Mouse (Mus musculus) 416B (cell line): ENCODE measurements at regions not wholly inside any gene's neighbourhood (a gene's known extent, or its start where the extent isn't known, plus 50 kb on each side); places are given as distances from the start of the nearest gene placed in this dataset.

ENCODE experiments used
- DNase-seq: peaks from one replicate; pipeline ENCODE4 v3.0.0; 2011; ENCODE audit warnings: low read depth

GRCm38 (mm10) chr3:150109561-150109960, 1119.2 kb upstream of the Adgrl2 start:
- no peak for DNase-seq

DNA sequence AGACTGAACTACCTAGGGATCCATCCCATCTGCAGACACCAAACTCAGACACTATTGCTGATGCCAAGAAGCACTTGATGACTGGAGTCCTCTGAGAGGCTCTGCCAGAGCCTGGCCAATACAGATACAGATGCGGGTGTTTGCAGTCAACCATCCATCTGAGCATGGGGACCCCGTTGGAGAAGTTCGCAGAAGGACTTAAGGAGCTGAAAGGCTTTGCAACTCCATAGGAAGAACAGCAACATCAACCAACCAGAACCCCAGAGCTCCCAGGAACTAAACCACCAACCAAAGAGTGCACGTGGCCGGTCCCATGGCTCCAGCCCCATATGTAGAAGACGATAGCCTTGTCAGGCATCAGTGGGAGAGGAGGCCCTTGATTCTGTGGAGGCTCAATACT, 1121.9 kb upstream of the Adgrl2 start:
- DNase-seq = no peak

DNA sequence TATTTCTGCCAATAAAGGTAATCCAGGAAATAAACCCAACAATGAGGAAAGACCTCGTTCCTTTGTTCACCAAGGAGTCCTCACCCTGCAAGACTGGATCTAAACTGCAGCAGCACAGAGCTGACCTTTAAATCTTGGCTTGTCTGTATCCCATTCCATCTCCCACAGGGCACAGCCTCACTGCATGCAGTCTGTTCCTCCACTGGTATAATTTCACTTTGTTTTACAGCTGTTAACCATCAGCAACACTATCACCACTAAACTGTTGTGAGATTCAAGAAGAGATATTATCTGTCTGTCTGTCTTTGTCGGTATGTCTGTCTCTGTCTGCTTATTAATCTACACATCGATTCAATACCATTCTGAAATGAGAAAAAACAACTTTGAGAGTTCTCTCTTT, 1129.5 kb upstream of the Adgrl2 start:
- DNase-seq = no peak

GRCm38 (mm10) chr3:150146635-150147034, 1156.3 kb upstream of the Adgrl2 start:
- no peak for DNase-seq

DNA sequence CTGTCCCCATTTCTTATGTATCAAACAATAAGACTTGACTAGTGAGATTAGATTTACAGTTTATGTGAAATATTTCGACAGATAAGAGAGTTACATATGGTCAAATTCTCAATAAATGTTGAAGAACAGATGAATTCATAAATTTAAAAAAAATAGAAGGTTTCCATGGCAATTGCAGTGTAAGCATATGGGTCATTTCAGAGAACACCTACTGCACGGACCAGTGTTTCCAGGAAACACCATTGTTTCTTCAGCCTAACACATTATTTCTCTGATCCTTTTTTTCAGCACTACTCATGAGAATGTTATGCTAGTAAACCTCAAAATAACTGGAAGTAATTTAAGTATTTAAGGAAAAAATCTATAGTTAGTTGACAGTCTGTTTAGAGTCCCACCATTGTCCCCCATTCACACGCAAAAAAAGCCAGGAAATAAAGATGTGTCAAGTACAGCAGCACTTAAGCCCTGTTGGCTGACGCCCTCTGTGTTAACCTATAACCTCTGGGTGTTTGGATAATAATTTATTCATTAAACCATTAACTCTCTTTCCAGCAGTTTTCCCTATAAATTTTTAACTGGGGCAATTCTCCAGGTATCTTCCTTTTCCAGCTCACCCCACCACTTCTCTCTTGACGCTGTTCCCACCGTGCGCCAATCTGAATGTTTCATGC, 1160.9 kb upstream of the Adgrl2 start:
- DNase-seq = no peak

DNA sequence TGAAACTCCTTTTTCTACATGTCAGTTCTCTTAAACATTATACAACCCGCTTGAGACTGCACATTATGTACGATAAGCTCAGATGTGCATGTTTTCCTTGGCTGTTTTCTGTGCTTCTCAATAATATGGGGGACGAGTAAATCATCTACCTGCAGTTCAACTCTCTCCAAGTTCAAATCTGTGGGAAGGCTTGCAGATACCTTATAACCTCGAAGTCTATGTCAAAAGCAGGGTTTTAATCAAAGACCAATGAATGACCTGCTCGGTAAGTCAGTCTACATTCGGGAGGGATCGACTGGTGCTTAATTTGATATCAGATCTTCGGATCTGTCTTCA, 1161.4 kb upstream of the Adgrl2 start:
- DNase-seq = no peak

DNA sequence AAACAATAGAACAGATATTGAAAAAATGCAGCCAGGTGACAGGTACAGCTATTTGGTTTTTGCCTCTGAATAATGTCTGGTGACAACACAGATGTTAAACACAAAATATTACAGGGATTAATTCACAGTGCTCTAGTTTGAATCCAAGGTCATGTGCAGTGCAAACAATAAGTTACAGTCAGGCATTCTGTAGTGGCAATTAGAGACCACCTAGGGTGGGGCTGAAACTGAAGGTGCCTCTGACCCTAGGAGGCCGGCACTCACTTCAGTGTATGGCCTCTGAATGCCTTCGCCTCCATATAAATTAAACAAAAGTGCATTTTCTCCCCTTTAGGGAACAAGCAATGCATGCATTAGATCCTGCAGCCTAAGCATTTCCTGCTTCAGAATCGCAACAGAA, 1162.5 kb upstream of the Adgrl2 start:
- no peak for DNase-seq

- no peak for DNase-seq
Measured at GRCm38 (mm10) chr3:150185807-150186206, 1195.5 kb upstream of the Adgrl2 start.

- DNase-seq = no peak
Measured at GRCm38 (mm10) chr3:150193132-150193531, 1202.8 kb upstream of the Adgrl2 start.

DNA sequence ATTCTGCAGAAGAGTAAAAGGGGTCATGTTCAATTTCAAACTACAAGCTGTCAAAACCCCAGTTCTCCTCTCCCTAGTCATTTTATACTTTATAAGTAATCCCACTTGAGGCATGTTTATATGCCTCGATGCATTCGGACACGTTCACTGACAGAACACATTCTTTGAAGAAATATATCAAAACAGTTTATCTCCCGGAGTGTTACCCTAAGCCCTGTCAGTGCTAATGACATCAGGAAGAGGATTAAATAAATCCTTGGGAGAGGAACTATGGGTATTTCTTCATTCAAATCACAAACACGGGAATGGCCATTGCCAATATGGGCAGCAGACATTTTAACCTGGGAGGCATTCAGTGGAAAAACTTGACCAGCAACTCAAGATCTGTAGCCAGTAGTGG, 1208.1 kb upstream of the Adgrl2 start:
- DNase-seq = no peak

- DNase-seq = no peak
Measured at GRCm38 (mm10) chr3:150205902-150206301, 1215.5 kb upstream of the Adgrl2 start.

DNA sequence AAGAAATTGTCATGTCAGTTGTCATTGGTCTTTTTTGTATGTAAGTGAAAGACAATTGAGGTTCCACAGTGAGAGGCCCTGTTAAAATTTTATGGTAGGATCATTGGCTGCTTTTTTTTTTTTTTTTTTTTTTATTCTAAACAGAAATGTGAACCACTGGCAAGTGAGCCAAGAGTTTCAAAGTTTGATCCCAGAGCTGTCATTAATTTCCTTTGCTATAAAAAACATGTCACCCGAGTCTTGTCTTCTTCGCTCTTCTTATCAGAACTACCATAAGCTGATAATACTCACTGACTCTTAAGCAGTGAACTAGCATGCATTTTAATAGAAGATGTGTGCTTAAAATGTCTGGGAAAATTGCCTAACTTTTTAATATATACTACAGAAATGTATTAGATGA, 1204.4 kb upstream of the Adgrl4 start:
- no peak for DNase-seq

DNA sequence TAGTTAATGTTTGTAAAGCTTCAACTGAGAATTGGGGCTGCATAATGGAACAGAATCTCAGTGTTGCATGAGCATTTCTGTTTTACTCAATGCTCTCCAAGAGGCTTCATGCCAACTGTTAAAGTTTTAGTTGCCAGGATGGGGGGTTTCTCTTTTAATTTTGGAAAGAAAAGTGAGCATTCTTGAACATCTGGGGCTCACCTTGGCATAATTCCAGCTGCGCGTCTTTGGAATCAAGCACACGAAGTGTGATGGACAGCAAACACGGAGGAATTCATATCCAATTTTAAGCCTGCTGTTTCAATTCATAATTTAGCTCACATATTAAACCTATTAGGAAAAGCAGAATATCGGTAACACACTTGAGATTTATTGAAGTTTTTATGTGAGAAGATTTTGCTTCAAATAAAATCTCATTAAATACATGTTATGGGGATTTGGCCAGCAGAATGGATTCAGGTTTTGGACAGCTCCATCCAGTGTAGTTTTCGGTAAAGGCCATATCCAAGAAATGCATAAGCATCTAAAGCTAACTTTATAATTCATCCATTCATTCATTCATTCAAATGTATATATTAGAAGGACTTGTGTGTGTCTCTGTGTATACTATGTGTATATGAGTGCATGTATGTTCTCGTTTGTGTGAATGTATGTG, 1200.6 kb upstream of the Adgrl4 start:
- DNase-seq = no peak

- DNase-seq = no peak
Measured at GRCm38 (mm10) chr3:150275038-150275437, 1162.6 kb upstream of the Adgrl4 start.

DNA sequence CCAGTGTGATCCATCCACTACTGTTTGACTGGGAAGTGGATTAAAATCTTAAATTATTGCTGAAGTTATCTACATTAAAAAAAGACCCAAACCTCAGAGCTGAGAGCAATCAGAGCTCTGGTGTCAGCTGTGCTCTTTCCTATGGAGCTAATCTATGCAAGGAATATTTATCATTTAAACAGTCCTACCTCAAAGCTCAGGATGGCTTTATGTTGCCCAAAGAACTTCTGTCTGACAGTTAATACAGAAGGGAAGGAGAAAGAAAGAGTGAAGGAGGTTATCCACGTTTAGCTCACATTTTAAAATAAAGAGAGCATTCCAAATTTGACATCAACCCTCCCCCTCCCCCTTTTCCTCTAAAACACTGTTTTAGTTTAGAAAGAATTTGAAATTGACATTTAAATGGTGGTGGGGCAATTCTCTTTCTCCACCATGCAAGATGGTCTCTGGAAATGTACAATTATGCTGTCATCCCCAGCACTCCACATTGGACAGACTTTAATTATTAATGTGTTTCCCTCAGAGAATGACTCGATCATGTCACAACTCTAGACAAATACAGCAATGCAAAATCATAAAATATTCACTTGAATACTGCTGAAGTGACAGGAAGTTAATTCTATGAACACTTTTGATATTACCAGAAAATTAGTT, 1141.5 kb upstream of the Adgrl4 start:
- no peak for DNase-seq

DNA sequence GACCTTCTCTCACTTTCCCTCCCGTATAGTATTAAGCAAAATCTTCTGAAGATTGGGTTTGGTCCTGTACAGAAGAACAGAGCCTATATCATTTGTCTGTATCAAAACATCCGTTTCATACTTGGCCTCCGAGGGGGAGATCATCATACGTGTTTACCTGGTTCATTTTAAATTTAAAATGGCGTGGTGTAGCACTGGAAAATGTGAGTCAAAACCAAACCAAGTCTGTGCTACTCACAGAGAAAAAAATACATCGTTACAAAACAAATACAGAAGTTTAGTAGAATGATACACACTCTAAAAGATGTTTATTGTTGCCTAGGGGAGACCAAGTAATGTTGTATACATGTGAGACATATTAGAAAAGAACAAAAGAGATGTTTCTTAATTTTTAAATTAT, 1108.9 kb upstream of the Adgrl4 start:
- no peak for DNase-seq

DNA sequence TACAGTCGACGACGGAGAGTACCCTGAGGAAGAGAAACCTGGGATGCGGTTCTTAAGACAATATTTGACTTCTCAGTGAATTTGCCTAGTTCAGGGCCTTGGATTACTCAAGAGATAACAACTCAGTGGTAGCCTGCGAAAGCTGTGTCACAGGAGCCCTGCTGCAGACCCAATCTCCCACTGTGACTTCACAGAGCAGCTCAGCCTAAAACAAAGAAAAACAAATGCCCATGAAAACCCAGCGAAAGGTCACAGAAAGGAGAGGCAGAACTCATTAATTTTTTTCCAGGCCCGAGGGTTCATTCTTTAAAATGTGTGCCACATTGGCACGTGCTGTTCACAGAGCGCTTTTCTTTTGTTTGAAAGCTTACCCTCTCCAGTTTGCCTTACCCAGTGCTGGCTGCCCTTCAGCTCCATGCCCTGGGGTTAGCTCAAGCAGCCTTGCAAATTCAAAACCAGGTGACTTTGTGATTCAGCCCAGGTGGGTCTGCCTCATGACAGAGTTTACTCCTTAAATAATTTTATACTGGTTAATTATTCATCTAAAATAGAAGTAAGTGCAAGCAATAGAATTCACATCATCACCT, 1085.5 kb upstream of the Adgrl4 start:
- DNase-seq = no peak

- no peak for DNase-seq
Measured at GRCm38 (mm10) chr3:150365766-150366165, 1071.9 kb upstream of the Adgrl4 start.

DNA sequence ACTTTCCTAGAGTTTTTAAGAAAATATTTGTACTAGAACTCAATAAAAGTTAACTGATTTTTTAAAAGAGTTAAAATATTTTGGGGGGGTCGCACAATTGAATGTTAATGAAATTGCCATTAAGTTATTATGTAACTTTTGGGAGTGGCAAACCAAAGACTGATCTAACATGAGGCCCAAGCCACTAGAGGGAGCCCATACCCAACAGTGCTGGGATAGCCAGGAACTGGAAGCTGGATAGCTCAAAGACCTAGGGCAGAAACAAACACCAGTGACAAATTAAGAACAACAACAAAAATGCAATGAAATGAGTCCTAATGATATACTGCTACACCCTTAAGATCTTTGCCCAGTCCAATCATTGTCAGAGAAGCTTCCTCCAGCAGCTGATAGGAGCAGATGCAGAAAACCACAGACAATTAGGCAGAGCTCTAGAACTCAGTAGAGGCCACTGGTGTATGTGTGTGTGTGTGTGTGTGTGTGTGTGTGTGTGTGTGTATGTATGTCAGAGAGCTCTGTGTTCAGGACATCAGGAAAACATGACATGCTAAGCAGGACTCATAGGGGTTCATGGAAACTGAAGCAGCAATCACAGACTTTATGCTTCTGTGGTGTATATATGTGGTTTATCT, 1052.6 kb upstream of the Adgrl4 start:
- peak; percentile 38 for DNase-seq

DNA sequence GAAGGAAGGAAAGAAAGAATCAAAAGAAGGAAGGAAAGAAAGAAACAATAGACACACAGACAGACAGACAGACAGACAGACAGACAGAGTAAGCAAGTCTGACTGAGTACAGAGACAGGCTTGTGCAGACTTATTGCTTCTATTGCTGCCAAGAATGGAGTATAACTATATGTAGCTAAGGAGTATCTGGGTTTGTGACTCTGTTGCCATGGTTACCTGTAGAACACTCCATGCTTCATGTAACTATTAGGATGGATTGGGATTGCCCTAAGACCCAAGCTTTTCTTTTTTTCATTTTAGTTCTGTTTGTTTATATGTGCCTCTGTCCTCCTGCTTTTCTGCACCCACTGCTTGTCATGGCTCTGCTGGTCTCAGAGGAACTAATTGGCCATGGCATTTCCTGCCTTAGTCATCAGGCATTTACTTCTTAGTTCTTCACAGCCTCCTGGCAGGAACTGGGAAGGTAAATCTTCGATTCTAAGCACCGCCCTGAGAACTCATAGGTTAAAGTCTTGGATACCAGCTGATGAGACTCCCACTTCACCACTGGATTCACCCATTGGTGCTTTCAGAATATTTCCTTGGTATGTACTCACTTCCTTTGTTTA, 1035.9 kb upstream of the Adgrl4 start:
- no peak for DNase-seq

GRCm38 (mm10) chr3:150406086-150406485, 1031.6 kb upstream of the Adgrl4 start:
- DNase-seq = no peak

GRCm38 (mm10) chr3:150415277-150415676, 1022.4 kb upstream of the Adgrl4 start:
- DNase-seq = no peak
